Mouse (Mus musculus) B cell, adult 2 months (primary cell): ENCODE measurements around the gene Sorcs1.

Source experiments
- DNase-seq, 2 experiments: peaks; one replicate each; pipeline ENCODE4 v3.0.0; 2022

Gene Sorcs1

DNA sequence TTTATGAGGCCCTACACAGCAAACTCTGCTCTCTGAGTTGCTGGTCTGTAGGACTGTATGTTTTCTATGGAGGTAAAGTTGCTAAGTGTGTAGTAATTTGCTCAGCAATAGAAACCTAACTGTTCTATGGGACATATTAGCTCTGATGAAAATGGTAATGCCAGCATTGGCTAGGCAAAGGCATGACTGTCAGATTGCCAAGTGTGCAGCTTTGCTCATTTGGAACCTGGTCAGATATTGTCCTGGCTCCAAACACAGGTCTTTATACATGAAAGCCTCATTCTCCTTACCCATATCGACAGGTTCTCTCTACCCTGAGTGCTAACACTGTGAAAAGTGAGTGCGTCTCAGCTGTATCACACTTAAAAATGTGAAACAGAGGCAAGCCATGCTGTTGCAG lies 280.1 kb downstream of the Sorcs1 start:
- DNase-seq, result no peak

DNA sequence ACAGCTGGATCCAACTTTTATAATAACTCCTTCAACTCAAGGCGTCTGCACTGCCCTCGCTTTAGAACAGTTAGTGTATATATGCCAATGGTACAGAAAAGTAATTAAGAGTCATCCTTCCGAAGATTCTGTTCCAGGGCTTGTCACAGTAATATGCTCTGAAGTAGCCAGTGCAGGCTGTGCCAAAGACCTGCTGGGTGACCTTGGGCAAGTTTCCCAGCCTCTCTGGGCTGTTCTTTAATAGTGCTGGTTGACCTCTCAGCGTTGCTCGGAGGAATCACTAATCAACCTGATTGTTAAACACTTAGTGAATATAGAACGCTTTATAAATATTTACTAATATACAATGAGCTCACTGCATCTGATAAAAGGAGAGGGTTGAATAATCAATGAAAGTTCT lies 282.7 kb downstream of the Sorcs1 start:
- no peak for DNase-seq

DNA sequence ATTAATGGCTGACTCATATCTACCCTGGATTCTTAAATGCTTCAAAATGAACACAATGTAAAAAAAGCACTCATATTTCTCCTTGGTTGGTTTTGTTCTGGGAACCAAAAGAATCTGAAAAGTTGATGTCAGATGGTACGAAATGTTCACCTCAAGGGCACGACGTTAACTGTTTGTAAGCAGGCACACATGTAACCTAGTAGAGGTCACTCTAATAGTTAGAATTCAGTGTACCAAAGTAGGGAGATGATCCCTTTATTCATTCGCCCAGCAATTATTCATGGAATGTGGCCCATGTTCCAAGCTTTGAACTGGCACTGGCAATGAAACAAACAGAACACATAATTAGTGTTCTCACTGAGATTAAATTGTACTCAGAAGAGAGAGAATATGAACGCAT lies 284.3 kb downstream of the Sorcs1 start:
- DNase-seq, result no peak

DNA sequence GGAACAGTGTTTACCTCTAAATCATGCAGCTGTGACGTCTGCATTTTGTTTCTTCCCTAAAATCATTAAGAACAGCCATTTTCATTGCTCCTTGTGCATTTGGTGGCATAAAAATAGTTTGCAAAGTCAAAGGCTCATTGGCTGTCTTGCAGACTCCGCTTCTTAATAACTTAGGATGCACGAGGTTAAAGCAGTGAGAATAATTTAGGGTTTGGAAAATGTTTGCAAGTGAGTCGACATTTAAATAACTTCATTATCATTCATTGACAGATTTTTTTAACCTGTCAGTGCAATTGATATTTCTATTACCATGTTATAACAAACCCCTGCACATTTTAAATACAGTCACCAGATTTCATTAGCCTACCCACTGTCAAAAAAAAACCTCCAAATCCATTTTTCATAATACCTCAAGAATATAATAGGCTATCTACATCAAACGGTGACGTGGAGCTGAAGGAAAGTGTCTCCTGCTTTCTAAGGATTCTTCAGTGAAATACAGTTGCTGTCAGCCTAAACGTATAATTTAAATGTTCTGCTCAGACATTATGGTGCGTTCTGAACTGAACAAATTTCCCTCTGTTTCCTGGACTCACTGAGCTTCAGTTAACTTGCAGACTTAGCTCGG lies 288.4 kb downstream of the Sorcs1 start:
- DNase-seq, result no peak

DNA sequence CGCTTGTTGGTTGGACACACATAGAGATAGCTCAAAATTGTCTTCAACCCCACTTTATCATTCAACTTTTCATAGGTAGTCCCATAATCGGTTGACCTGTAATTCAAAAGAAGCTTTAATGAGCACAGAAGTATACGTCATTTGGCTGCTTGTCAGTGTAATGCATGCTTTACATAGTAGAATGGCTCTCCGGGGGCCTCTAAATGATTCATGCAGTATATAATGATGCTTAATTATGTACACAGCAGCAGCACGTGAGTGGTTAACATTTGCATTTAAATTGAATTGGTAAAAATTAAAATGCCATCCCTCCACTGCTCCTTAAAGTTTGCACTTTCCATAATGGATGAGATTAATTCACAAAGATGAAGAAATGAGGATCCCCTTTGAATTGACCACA lies 299.5 kb downstream of the Sorcs1 start:
- DNase-seq, result no peak

DNA sequence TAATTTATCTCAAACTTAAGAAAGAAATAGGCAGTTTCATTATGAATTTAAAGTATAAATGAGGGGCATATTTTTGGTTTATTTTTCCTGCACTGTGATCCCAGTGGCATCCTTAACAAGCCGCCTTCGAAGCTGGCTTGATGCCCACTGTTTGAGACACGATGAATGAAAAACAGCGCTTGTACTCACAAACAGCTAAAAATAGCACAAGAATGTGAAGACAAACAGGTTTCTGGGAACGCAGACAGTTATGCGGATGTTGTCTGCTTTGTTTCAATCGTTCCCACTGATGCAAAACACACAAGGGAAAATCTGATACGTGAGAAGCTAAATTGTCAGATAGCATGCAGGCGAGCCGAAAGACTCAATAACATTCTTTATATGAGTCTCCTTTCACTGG lies 303.7 kb downstream of the Sorcs1 start:
- DNase-seq, result no peak

DNA sequence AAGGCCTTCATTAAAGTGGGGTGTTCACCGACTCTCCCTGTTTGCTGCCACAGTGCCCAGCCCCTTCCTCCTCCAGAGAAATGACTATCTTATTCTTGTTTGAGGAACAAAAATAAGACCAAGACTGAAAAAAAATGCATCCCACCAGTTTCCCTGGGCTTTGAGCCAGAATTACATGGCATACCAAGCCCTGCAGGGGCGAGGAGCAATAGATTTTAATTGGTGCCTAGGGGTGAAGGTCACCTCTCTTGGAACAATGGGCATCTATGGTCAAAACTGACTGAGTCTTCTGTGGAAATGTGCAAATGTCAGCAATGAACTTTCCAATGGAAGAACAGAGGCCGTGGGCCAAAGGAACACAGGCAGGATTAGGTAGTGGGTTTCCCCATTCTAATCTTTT lies 312.0 kb downstream of the Sorcs1 start:
- DNase-seq, result no peak

DNA sequence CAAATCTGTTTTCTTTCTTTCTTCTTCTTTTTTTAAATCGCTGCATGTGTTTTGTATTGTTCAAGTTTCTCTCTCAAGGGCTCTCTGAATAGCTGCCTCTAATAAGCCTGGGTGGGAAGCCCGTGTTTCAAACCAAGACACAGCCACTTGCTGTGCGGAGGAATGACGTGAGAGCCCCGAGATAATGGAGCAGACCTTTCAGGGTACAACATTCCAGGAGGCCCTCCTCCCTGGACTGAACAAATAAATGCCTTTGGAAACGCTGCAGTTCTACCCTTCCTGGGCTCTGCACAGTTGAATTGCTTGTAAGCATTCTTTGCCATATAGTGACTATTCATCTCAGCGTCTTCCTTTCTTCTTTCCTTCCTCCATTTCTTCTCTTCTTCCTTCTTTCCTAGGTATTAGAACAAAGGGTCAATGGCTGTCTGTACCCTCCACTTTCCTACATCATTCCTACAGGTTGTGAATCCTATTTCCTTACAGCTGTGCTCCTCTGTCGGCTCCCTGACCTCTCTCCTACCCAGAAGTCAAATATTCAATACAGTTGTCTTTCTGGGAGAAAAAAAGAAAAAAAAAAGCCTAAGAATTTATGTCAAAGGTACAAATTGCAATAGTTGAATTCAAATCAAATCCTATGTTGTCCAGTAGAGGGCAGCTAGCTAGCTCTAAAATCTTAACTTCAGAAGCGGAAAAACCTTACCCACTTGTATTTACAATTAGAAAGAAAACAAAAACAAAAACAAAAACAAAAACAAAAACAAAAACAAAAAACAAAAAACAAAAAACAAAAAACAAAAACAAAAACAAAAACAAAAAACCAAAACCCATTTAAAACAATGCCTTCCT lies 315.6 kb downstream of the Sorcs1 start:
- no peak for DNase-seq

DNA sequence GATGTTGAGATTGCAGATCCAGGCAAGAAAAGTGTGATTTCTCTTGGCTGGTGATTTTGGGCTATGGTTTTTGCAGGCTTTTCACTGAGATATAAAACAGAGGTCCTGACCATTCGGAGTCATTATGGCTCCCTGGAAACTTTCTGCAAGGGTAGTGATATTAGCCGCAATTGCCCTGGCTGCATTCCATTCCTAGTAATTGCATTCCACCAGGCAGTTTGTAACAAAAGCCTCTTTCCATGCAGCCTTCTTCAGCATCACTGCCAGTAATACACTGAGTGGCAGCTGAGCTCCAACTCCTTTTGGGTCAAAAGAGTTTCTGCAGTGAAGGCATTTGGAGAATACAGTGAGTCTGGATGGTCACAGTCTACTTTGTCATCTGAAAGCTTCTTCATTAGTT lies 319.9 kb downstream of the Sorcs1 start:
- no peak for DNase-seq

DNA sequence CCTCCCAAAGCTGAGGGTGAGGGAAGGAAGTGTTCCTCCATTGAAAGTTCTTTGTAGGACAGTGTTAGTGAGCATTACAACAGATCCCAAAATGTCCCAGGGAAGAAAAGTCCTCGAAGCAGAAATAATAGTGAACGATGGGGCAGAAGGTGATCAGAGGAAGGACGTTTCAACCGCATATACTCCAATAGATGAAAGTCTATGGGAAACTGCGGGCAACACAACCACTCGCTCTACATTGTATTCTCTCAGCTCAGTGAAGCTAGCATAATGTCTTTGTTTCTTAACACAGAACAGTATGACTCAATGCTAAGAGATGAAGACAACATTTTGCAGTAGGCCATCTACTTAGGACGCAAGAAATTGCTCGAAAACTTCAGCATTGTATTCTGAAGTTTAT lies 339.2 kb downstream of the Sorcs1 start:
- DNase-seq, result no peak

DNA sequence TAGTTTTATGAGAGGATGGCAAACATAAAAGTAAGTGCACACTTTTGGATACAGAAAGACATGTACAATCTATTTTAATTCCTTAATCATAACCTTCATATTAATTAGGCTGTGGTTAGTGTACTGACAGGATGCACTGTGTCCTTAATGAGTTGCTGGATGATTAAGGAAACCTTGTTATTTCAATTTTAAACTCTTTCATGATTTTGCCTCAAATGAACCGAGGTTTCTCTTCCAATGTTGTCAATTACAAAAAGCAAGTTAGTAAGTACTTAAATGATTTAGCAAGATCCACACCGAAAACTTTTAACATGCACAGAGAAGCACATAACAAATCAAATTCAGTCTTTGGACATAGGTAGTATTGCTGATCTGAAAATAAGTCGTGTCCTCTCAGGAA lies 341.7 kb downstream of the Sorcs1 start:
- no peak for DNase-seq

DNA sequence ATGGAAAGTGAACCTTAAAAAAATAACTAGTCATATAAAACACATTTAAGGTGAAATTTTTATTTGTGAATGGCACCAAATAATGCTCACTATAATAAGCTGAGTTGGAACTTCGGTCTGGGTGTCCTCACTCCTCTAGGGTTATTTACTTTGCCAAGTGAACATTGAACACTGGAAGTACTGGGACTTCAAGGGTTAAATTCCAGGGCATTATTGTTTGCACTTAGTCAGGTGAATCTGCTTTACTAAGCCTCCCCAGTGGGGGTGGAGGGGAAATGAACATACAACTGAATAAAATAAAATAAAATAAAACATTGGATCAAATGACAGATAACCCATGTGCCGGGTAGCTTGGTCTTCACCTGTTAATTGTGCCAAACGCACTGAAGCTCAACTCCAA lies 347.3 kb downstream of the Sorcs1 start:
- no peak for DNase-seq

DNA sequence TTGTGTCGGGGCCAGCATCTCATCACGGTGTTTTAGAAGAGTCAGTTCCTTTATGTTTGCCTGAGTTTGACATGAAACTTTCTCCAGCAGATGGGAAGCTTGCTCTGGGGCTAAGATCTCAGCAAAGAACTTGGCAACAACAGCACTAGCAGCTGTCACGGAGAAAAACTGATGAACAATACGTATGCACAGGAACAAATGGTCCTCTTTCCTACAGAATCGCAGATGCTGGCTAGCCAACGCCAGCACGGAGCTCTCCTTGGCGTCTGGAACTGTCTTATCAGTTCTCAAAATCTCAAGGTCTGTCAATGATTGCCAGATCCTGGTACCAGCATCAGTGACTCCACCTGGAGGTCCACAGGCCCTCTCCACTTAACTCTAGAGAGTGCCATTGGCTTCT lies 350.6 kb downstream of the Sorcs1 start:
- DNase-seq, result no peak

DNA sequence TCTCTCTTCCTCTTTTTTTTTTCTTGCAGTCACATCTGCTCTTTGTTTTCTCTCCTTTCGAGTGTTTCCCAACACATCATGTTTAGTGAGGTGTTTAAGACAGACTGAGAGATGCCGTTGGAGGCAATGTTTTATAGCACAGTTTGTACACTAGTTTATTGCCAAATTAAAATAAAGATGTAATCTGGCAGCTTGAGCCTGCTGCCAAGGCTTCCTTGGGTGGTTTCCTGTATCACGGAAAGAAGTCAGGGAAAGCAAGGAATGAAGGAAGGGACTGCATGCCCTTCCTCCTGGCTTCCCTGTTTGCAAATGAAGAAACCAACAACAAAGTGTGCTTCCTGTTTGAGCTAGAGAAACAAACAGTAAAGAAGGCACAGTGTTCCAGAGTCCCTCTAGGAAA lies 352.3 kb downstream of the Sorcs1 start:
- no peak for DNase-seq

DNA sequence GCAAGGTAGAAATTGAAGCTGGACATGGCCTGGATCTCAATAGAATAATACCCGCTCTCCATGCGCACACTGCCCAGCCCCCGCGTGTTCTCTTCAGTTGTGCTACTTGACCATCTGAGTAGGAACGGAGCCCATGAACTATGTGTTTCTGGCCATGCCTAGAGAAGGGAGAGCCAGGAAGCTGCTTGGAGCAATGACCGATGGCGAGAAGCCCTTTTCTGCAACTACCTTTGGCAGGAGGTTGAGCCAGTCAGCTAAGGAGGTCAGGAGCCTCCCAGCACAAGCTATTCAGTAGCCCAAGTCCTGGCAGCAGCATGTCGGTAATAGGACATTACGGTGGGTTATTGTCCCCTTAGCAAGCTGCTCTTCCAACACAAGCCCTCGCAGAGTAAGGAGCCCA lies 352.8 kb downstream of the Sorcs1 start:
- no peak for DNase-seq

DNA sequence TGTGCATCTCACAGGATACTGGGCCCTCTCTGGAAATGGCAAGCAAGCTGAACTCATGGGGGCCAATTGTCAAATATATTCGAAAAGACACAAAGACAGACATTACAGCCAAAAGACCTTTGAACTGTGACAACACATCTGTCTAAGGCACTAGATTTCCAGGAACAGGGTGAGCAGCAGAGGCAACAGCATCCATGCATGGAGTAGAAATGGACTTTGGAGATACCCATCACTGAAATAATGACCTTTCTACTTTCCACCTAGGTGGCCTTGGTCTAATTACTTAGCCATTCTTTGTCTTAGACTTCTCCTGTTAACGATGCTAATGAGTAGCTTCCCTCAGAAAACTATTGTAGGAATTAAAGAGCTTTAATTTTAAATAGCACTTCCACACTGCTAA lies 371.4 kb downstream of the Sorcs1 start:
- DNase-seq, result no peak

DNA sequence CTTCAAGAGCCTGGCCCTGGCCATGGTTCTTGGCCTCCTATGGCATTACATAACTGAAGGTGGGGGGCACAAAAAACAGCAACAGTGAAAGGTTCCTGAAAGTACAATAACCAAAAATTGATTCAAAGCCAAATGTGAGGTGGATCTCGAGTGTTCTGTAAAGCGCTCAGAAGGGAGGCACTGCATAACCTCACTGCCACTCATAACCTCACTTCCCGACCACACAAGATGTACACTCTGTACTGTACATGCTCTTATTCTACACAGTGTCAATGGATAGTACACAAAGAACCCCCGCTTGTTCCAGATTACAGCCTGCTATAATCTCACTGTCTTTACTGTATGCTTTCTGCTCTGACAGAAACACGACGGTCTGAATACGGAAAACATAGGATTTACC lies 384.2 kb downstream of the Sorcs1 start:
- DNase-seq, result no peak

DNA sequence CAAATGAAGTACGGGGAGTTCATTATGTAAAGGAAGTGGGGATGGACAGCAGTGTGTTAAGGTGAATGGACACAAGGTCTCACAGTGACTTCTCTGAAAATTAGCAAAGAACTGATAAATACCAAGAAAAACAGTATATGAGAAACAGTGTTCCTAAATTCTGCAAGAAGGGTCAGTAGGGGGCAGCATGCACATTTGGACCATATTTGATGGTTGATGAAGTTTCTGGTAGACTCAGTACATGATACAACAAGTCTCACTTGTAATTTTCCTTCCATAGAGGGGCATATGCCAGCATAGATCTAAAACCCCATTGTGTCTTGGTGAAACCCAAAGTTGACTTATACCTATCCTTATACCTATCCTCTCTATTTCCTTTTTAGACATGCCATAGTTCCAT lies 414.0 kb downstream of the Sorcs1 start:
- no peak for DNase-seq

DNA sequence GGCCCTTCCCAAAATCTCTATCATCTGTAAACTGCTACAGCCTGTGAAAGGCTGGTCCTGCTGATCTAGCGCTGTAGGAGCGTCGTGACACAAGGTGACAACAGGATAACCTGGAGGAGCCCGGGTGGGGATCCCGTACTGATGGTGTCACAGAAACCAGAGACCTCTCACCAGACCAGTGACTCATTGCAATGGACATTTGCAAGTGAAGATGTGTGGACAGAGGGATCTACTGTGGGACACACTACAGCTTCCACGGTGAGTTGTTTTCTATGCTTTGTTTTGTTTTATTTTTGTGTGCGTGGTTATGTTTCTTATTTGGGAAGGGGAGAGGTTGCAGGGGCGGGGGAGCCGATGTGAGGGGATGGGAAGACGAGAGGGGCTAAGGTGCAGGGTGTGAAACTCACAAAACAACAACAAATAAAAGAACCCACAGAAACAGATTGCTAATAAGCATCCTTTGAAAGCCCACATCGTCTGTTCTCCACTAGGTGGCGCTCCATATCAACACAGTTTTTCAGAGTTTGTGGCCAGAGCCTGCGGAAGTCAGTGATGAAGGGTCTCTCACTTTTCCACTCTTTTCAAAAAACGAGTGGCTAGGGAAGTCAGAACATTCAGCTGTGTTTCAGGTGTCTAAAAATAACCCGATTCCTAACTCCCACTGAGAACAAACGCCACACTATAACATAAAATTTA lies 419.6 kb downstream of the Sorcs1 start:
- DNase-seq, result no peak

DNA sequence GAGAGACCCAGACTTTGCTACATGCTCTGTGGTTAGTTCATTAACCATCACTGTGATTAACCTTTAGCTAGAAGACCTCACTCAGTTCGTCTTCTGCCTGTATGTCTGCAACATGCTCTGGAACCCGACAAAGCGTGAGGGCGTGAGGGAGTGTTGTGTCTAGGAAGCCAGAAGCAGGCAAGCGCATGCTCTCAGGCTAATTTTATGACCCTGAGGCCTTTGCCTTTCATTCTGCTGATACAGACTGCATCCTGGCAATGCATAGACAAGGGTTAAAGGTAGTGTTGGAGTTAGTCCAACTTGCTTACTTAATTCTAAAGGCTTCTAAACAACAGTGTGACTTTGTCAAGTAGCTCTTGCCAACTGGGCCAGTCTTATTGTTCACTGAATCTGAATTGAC lies 458.0 kb downstream of the Sorcs1 start:
- no peak for DNase-seq

DNA sequence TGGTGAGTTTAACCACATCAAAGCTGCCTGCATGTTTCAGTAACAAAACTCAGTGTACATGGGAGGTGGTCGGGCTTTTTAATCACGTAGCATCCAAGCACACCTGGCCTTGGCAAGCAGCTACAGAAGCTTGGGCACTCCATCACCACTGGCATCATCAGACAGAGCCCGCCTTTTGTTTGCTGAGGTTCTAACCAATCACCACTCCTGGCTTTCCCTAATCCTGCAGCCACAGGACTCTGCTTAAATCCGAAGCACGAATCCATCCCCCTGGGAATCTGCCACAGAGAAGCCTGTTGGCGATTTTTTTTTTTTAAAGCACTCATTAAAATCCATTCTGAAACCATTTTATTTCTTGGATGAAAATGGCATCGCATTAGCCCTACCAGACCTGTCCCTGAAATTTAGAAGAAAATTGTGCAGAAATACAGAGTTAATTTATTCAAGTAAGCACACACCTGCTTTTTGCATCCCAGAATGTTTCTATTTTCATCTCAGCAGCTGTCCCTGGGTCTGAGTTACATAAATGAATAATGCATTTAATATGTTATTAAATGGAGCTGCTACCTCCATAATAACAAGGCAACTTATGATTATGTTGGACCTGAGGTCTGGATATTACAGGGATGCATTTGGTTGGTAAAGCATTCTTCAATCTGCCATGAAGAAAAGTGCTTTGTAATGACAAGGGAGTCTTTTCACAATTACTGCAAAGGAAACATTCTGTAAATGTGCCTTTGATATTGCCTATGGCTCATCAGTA lies 463.8 kb downstream of the Sorcs1 start:
- DNase-seq, result no peak

DNA sequence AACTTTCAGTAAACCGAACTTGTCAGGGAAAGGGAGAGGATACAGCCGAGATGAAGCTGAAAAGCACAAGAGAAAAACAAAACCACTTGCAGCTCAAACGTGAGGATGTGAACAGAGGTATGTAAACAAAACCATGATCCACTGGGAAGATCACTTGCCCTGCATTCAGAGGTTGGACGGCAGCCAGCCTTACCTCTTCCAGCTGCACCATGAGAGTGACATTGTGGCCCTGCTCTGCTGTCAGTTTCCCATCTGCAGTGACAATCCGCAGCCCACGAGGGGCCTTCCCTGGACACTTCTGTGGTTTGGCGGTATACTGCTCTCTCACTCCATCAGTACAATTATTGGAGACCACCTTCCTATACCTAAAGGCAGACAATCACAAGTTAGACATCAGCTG lies 468.0 kb downstream of the Sorcs1 start:
- DNase-seq, result no peak

DNA sequence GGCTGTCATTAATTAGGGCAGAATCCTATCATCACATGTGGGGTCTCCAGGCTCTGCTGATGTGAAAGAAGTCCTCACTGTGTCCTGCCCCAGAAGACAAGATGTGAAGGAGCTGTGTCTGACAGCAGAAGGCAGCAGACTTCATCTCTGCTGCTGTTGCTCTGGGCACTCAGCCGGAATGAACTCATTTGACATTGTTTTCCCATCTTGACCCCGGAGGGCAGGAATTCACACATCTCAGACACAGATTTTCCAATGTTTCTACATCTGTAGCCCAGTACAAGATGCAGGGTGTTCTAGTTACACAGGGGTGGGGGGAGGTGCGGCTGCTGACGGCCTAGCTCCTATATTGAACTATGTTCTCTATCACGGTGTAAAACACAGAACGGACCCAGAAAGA lies 474.1 kb downstream of the Sorcs1 start:
- no peak for DNase-seq

DNA sequence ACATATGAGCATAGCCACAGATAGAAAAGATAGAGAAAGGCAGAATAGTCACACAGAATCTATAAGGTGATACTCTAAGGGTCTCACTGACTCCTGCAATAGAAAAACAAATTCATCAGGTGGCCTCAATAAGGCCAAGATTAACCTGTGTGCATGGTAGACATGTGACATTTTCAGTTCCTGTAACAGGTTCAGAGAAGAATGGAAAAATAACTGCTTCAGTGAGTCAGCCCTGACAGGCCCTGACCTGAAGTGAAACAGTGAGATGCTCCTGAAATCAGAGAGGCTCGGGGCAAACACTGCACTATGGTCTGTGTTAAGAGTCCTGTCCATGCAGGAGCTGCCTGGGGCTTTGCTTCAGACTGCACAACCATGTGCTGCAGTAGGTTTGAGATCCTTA lies 481.9 kb downstream of the Sorcs1 start:
- DNase-seq, result no peak
